Mouse (Mus musculus): Measurements from ENCODE around the gene Lasp1. TPM values are rescaled to one million over a fixed set of nuclear protein-coding genes. Genes with fewer than 3 reads are reported as not detected.
"Not testable (repeated sequence)": the region's sequence is repeated elsewhere in the genome, so short reads cannot be mapped to it uniquely, and the experiment has no call there.

The Lasp1 gene
- total RNA-seq, 1 experiment from 2014 or later: 315 TPM

- not testable (repeated sequence) for ATAC-seq (ENCODE audit: extremely low read depth, insufficient number of reproducible peaks, low FRiP score, poor library complexity, severe bottlenecking)
Observed at GRCm38 (mm10) chr11:97790778-97791438, 7.9 kb upstream of the Lasp1 start.

GRCm38 (mm10) chr11:97793165-97793564 lies 5.6 kb upstream of the Lasp1 start:
- ATAC-seq (ENCODE audit: extremely low read depth, insufficient number of reproducible peaks, low FRiP score, poor library complexity, severe bottlenecking): peak; percentile 81

GRCm38 (mm10) chr11:97796910-97797309 lies 1.9 kb upstream of the Lasp1 start:
- ATAC-seq (ENCODE audit: extremely low read depth, insufficient number of reproducible peaks, low FRiP score, poor library complexity, severe bottlenecking): no peak

GRCm38 (mm10) chr11:97797369-97798082 lies 1.3 kb upstream of the Lasp1 start:
- no peak for ATAC-seq (ENCODE audit: extremely low read depth, insufficient number of reproducible peaks, low FRiP score, poor library complexity, severe bottlenecking)

GRCm38 (mm10) chr11:97798083-97798435 lies 741 bp upstream of the Lasp1 start:
- no peak for ATAC-seq (ENCODE audit: extremely low read depth, insufficient number of reproducible peaks, low FRiP score, poor library complexity, severe bottlenecking)

GRCm38 (mm10) chr11:97799146-97799993 lies 570 bp downstream of the Lasp1 start:
- peak; percentile 72 for ATAC-seq (ENCODE audit: extremely low read depth, insufficient number of reproducible peaks, low FRiP score, poor library complexity, severe bottlenecking)

- ATAC-seq (ENCODE audit: extremely low read depth, insufficient number of reproducible peaks, low FRiP score, poor library complexity, severe bottlenecking): 0 out of 2 replicates have a peak, but pooled peaks have one; percentile 8
Observed at GRCm38 (mm10) chr11:97799994-97800690, 1.3 kb downstream of the Lasp1 start.

GRCm38 (mm10) chr11:97800691-97801408 lies 2.0 kb downstream of the Lasp1 start:
- ATAC-seq (ENCODE audit: extremely low read depth, insufficient number of reproducible peaks, low FRiP score, poor library complexity, severe bottlenecking): no peak

- no peak for ATAC-seq (ENCODE audit: extremely low read depth, insufficient number of reproducible peaks, low FRiP score, poor library complexity, severe bottlenecking)
Observed at GRCm38 (mm10) chr11:97801409-97802193, 2.8 kb downstream of the Lasp1 start.

GRCm38 (mm10) chr11:97802194-97802470 lies 3.3 kb downstream of the Lasp1 start:
- ATAC-seq (ENCODE audit: extremely low read depth, insufficient number of reproducible peaks, low FRiP score, poor library complexity, severe bottlenecking): no peak

- ATAC-seq (ENCODE audit: extremely low read depth, insufficient number of reproducible peaks, low FRiP score, poor library complexity, severe bottlenecking): no peak
Observed at GRCm38 (mm10) chr11:97802495-97802894, 3.7 kb downstream of the Lasp1 start.

GRCm38 (mm10) chr11:97803847-97804246 lies 5.0 kb downstream of the Lasp1 start:
- no peak for ATAC-seq (ENCODE audit: extremely low read depth, insufficient number of reproducible peaks, low FRiP score, poor library complexity, severe bottlenecking)

- ATAC-seq (ENCODE audit: extremely low read depth, insufficient number of reproducible peaks, low FRiP score, poor library complexity, severe bottlenecking): no peak
Observed at GRCm38 (mm10) chr11:97804841-97805661, 6.3 kb downstream of the Lasp1 start.

GRCm38 (mm10) chr11:97805662-97806612 lies 7.1 kb downstream of the Lasp1 start:
- no peak for ATAC-seq (ENCODE audit: extremely low read depth, insufficient number of reproducible peaks, low FRiP score, poor library complexity, severe bottlenecking)

GRCm38 (mm10) chr11:97806613-97806964 lies 7.8 kb downstream of the Lasp1 start:
- ATAC-seq (ENCODE audit: extremely low read depth, insufficient number of reproducible peaks, low FRiP score, poor library complexity, severe bottlenecking): no peak

GRCm38 (mm10) chr11:97807626-97808025 lies 8.8 kb downstream of the Lasp1 start:
- no peak for ATAC-seq (ENCODE audit: extremely low read depth, insufficient number of reproducible peaks, low FRiP score, poor library complexity, severe bottlenecking)

All from neutrophil, adult 5-6 weeks (primary cell).